Mouse (Mus musculus) CH12.LX (cell line): ENCODE results near the gene Glrp1.

ENCODE experiments used
- CTCF ChIP-seq, 2 experiments: IDR thresholded peaks in 1 of 2; conservative IDR thresholded peaks in 1 of 2; 2 replicates each; pipeline ENCODE4 v1.5.1; 2011 to 2012; ENCODE audit warnings: low read depth in 2 of 2, low read length in 2 of 2, improper control_type of control experiment in 1 of 2, inconsistent platforms in 1 of 2, mild to moderate bottlenecking in 1 of 2, moderate library complexity in 1 of 2
- E2F4 ChIP-seq: IDR thresholded peaks from 2 replicates; pipeline ENCODE4 v1.6.1; 2011; ENCODE audit warnings: low read depth, low read length, improper control_type of control experiment; ENCODE audit not compliant: insufficient replicate concordance
- ETS1 ChIP-seq: conservative IDR thresholded peaks from 2 replicates; pipeline ENCODE4 v1.6.1; 2012; ENCODE audit warnings: low read depth, mild to moderate bottlenecking, inconsistent platforms, low read length, improper control_type of control experiment, moderate library complexity
- HCFC1 ChIP-seq: IDR thresholded peaks from 2 replicates; pipeline ENCODE4 v1.6.1; 2012; ENCODE audit warnings: low read depth, mild to moderate bottlenecking, inconsistent platforms, low read length, improper control_type of control experiment
- KAT2A ChIP-seq: IDR thresholded peaks from 2 replicates; pipeline ENCODE4 v1.6.1; 2012; ENCODE audit warnings: low read length, improper control_type of control experiment, inconsistent platforms; ENCODE audit not compliant: insufficient replicate concordance
- MEF2A ChIP-seq: IDR thresholded peaks from 2 replicates; pipeline ENCODE4 v1.6.1; 2014; ENCODE audit warnings: low read depth, mild to moderate bottlenecking, inconsistent platforms, low read length, improper control_type of control experiment, borderline replicate concordance
- MYC ChIP-seq: IDR thresholded peaks from 2 replicates; pipeline ENCODE4 v1.6.1; 2011; ENCODE audit warnings: low read depth, mild to moderate bottlenecking, improper control_type of control experiment, low read length
- POLR2A ChIP-seq: IDR thresholded peaks from 2 replicates; pipeline ENCODE4 v1.6.1; 2011; ENCODE audit warnings: low read depth, mild to moderate bottlenecking, improper control_type of control experiment, low read length
- TBP ChIP-seq: conservative IDR thresholded peaks from 2 replicates; pipeline ENCODE4 v1.6.1; 2011; ENCODE audit warnings: low read depth, low read length, improper control_type of control experiment
- USF1 ChIP-seq: IDR thresholded peaks from 2 replicates; pipeline ENCODE4 v1.6.1; 2014; ENCODE audit warnings: low read depth, mild to moderate bottlenecking, inconsistent platforms, low read length, improper control_type of control experiment

DNA sequence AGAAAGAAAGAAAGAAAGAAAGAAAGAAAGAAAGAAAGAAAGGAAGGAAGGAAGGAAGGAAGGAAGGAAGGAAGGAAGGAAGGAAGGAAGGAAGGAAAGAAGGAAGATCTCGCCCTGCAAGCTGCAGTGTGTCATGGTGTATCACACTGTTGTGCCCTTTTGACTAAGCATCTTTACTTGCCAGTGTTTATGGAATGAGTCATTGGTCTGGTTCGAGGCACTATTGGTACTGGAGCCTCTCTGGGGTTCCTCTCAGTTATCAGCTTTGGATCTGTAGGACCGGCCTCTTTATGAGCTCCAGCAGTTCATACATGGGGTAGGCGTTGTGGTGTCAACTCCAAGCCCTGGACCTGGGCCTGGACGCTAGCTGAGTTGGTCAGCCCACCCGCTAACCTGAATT, 57.7 kb downstream of the Glrp1 start:
- no peak for TF ChIP-seq HCFC1
- TF ChIP-seq MEF2A = no peak
- TF ChIP-seq USF1 = no peak
- no peak for TF ChIP-seq CTCF (conservative IDR thresholded peaks at IDR 0.05 in 1 of 2, IDR thresholded peaks at IDR 0.05 in 1 of 2; ENCODE audit: low read depth in 2 of 2, low read length in 2 of 2)
- TF ChIP-seq TBP = no peak
- no peak for TF ChIP-seq ETS1
- TF ChIP-seq MYC = no peak
- TF ChIP-seq POLR2A = no peak
- no peak for TF ChIP-seq KAT2A
- TF ChIP-seq E2F4 = no peak
